In the genomic region with DNA sequence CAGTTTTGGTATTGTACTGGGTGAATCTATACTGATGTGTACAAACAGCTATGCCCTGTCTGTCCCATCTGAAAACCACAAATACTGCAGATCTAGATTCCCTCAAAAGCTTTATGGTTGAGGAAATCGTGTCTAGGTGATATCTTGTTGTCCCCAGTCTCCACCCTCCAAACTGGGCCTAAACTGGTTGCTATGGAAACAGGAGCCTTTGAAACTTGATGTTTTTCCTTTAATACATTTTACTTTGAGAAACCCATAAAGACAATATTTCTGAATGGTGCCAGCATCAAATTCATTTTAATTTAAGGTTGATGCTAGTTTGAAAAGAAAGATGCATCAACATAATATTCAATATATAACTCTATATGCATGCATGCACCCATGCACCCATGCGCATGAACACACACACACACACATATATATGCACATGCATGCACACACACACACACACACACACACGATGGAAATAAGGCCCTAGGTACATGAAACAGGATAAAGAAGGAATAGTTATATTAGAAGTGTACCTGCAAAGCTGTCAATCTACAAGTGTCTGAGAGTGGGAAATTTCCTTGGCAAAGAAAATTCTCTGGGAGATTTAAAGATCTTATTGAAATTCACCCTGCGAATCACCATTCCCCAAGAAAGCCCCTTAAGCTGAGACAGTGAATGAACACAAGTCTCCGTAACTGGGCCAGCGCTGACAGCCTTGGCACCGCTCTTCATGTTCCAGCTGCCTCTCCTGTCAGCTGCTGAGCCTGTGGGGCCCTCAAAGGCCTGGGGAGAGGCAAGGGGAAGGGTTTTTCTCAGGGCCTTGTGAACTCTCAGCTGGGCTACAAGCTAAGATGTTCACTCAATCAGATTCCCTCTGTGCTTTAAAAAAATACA, we compare ENCODE assay signal across 11 mouse cellular contexts.
A peak's percentile ranks its signal among the peaks of the same experiment; 100 is the strongest.
DNase-seq lines count a peak whose midpoint lies in the region; ATAC-seq and TF ChIP-seq lines count a peak whose summit lies in the region.
"Had no signal": no experiment of that assay in that cellular context is flagged by ENCODE, and none has a peak within 500 bp of the region (broad histone marks: within the 10 kb centered on the region; RNA-seq: fewer than 3 reads in every experiment).

No protein-coding gene starts in this region.

- no peaks in the 10 kb centered on the region for H3K36me3 ChIP-seq in forebrain, embryonic 15.5 days
- H3K36me3 ChIP-seq: liver, embryonic 13.5 days had no signal

- H3K4me2 ChIP-seq in forebrain, embryonic 15.5 days (replicated peaks) = no peak overlapping the region
- H3K4me2 ChIP-seq: liver, embryonic 13.5 days had no signal

- ATAC-seq in forebrain, embryonic 15.5 days (replicated peaks) = peak; percentile 95
- ATAC-seq: intestine, embryonic 16.5 days had no signal

- no peak overlapping the region for H3K4me3 ChIP-seq in forebrain, embryonic 15.5 days
- H3K4me3 ChIP-seq in left cerebral cortex, adult 2 months = no peak overlapping the region
- H3K4me3 ChIP-seq: liver, embryonic 13.5 days; myocyte had no signal

- TF ChIP-seq CTCF in left cerebral cortex, adult 2 months (IDR thresholded peaks at IDR 0.05) = no peak

- intact Hi-C loops in gastrocnemius, postnatal 36 days (cut with DNase I) = no loop called here
- intact Hi-C loops in left cerebral cortex, adult 2 months (cut with DNase I) = no loop called here

- peaks cover 16% of the 10 kb centered on the region for H3K4me1 ChIP-seq in forebrain, embryonic 15.5 days
- H3K4me1 ChIP-seq: liver, embryonic 13.5 days had no signal

- peak; percentile 12 for DNase-seq in gastrocnemius, postnatal 10 days
- no peak for DNase-seq in gastrocnemius, postnatal 36 days
- DNase-seq in left cerebral cortex, adult 2 months (ENCODE audit: extremely low spot score in 1 of 2, low spot score in 2 of 2) = peak; percentile 13 to 37
- DNase-seq in retina, postnatal 1 day = peak; percentile 59
- no peak for DNase-seq in adrenal gland, postnatal 14 days
- no peak for DNase-seq in adipocyte (ENCODE audit: low spot score)
- no peak for DNase-seq in testis, postnatal 14 days (ENCODE audit: low spot score)
- DNase-seq: liver, embryonic 13.5 days had no signal

- H3K9ac ChIP-seq in forebrain, embryonic 15.5 days (replicated peaks) = no peak overlapping the region
- H3K9ac ChIP-seq: liver, embryonic 13.5 days had no signal

- H3K27ac ChIP-seq in forebrain, embryonic 15.5 days (replicated peaks) = peak overlapping the region; percentile 60; the same call in 1 of the 2 replicates
- peak overlapping the region; percentile 42; the same call in 1 of the 2 replicates for H3K27ac ChIP-seq in left cerebral cortex, adult 2 months
- H3K27ac ChIP-seq: liver, embryonic 13.5 days had no signal

- H3K9me3 ChIP-seq in forebrain, embryonic 15.5 days = no peaks in the 10 kb centered on the region
- H3K9me3 ChIP-seq: liver, embryonic 13.5 days had no signal

- H3K27me3 ChIP-seq in forebrain, embryonic 15.5 days = no peaks in the 10 kb centered on the region
- H3K27me3 ChIP-seq: liver, embryonic 13.5 days had no signal

- 43% methylated on average over 7 of the region's 7 CpGs for WGBS in forebrain, embryonic 15.5 days

Comparison
In these comparisons a context has a peak if more than half of its experiments do, and no peak if none do; other contexts are left out.
1. DNase-seq: peak in gastrocnemius, postnatal 10 days (single experiment), left cerebral cortex, adult 2 months (2 of 2) and retina, postnatal 1 day (single experiment); none in gastrocnemius, postnatal 36 days (0 of 2), adrenal gland, postnatal 14 days (single experiment), adipocyte (single experiment) and testis, postnatal 14 days (single experiment).